Mouse (Mus musculus) heart, postnatal 0 days (tissue): ENCODE results near the gene Edn3.

Experiments used
- CTCF ChIP-seq: IDR thresholded peaks from 2 replicates; pipeline ENCODE4 v1.5.1; 2016; ENCODE audit warnings: antibody characterized with exemption, control low read depth, low read depth
- EP300 ChIP-seq: IDR thresholded peaks from 2 replicates; pipeline ENCODE4 v1.6.1; 2016; ENCODE audit warnings: antibody characterized with exemption, low read depth

DNA sequence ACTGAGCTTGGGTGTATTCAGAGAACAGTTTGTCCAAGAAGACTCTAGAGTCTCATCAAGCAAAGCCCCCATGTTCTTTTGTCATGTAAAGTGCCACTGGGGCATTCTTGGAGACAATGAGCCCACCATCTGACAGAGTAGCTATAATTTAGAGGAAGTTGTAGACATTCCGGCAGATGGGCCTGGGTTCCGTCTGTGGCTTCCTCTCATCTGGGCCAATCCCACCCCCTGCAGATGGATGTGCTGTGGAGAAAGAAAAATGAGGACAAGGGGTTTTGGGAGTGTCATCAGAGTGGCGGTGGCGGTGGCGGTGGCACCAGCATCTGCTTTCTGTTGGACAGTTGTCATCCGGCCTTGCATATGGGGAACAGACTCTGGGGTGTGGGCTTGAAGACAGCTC, 42.0 kb downstream of the Edn3 start:
- TF ChIP-seq CTCF, result no peak
- TF ChIP-seq EP300, result no peak
